Mouse (Mus musculus): ENCODE measurements around the gene Lsm3. TPM values are rescaled to one million over a fixed set of nuclear protein-coding genes. Genes with fewer than 3 reads are reported as not detected.
A peak's percentile ranks its signal among the peaks of the same experiment; 100 is the strongest.

The Lsm3 gene
- total RNA-seq, 4 experiments from 2014 or later = 35.0 to 42.5 (median 36.8) TPM

DNA sequence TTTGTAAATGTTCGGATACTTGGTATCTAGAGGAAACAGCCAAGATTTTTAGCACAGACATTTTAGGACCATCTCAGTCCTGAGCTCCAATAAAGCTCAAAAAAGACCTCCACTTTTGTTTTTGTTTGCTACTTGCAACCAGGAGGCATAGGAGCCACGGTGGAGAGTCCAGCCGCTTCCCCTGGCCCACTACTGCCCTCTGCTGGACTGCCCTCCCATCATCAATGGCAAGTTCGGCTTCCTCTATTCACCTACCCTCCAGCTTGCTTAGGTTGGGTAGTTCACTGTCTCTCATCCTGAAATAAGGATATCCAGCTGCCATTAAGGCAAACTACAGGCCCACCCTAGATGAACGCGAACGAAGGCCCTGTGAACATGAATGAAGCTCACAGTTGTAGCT, 6.4 kb upstream of the Lsm3 start:
- peak in 1 of 2 experiments; percentile 44 for DNase-seq (ENCODE audit: low spot score in 2 of 2)

DNA sequence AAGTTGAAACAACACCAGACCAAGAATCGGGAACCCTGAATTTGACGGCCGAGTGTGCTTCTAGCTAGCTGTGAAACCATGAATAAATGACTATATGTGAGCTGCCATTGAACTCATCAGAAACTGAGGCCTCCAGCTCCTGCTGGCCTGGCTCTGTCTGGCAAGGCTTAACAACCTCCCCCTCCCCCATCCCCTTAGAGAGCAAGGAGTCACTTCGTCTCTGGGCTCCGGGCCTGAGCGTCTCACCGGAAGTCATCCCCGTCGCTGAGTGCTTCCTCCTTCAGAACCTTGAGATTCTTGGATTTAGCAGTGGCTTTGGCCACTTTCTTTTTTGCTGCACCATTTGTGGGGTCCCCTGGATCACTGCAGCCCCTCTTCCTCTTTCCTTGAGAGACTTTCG, 5.5 kb upstream of the Lsm3 start:
- no peak for DNase-seq (ENCODE audit: low spot score in 2 of 2)

DNA sequence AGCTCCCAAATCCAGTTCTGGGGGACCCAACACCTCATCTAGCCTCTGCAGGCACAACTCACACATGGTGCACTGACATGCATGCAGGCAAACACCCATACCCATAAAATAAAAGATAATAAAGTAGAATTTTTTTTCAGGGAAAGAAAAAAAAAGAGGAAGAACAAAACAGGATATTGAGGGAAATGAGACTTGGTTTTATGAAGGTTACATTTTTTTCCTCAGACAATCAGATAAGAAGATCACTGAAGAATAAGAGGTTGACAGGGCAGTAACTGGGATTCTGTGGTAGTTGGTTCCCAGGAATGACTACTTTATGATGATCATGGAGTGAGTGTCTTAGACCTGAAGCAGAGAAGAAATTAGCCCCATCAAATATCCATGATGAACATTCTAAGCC, 1.6 kb upstream of the Lsm3 start:
- DNase-seq (ENCODE audit: low spot score in 2 of 2) = no peak

DNA sequence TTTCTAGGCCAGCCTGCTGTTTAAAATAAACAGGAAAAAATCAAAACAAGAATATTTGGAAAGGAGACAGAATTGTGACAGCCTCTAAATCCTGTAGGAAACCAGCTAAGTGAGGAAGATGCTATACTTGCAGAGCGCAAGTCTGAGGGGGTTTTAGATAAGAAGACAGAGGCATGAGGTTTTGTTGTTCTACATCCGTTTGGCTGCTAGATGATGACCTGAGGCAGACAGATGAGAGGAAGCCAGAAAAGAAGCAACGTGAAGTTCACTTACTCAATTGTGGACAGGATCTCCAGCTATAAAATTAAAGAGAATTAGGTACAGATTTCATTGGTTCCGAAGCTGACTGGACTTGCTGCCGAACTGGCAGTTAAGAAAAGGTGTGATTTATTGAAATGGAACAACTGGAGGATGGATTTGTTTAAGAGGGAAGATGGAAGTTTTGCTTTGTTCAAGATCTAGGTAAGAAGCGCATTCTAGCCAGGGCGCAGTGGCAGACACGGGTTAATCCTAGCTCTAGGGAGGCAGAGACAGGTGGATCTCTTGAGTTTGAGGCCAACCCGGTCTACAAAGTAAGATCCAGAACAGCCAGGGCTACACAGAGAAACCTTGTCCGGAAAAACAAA, 878 bp upstream of the Lsm3 start:
- DNase-seq (ENCODE audit: low spot score in 2 of 2) = no peak

DNA sequence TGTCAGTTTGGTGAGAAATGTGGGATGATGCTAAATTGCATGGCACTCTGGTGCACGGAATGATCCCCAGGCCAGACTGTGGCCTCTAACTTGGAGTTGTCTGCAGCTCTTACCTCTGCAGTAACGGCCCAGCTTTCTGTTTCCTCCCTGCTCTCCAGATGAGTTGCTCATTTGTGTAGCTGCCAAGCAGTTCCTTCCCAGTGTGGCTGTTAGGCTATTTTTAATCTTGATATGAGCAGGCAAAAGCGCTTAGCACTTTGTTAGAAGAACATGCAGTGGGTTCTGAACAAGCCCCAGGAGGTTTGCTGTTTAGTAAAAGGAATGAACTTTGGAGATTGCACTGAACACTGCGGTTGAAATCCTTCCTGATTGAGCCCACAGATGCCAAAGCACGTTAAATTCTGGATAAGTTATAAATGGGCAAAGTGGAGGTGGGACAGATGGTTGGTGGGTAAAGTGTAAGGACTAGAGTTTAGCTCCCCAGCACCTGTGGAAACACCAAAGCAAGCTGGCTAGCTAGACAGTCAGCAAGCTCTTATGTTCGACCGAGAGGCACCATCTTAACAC, 2.8 kb downstream of the Lsm3 start:
- peak in 1 of 2 experiments; percentile 62 for DNase-seq (ENCODE audit: low spot score in 2 of 2)

DNA sequence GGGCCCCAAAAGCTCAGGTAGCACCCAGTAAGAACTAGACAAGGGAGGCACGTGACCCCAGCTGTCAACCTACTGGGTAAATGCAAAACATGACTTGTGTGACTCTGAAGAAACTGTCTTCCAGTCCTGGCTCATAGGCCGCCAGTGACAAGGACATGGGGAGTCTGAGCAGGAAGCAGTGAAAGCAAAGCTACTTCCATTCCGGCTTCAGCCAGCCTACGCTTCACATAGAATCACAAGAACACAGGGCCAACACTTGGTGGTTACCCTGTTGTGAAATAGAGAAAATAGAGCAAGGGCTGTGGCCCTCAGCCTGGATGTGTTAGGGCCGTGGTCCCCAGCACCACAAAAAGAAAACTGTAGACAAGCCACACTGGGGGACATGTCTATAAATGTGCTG, 7.1 kb downstream of the Lsm3 start:
- DNase-seq (ENCODE audit: low spot score in 2 of 2) = no peak

DNA sequence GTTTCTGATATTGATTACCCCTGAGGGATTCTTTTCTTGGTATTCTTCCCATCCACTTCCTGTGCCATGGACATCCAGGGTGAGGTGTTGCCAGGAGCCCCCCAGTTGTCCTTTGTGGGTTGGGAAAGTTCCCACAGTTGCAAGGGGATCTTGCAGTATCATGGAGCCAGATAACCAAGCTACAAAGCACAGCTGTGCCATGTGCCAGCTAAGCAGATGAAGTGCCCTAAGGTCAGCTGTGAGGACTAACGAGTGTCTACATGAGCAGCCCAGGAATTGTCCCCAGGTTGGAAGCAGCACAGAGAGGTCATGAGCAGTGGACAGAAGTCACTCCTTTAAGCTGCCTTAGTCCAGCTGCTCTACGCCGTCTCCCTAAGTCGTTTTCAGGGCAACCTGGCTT, 9.8 kb downstream of the Lsm3 start:
- DNase-seq (ENCODE audit: low spot score in 2 of 2) = no peak

DNA sequence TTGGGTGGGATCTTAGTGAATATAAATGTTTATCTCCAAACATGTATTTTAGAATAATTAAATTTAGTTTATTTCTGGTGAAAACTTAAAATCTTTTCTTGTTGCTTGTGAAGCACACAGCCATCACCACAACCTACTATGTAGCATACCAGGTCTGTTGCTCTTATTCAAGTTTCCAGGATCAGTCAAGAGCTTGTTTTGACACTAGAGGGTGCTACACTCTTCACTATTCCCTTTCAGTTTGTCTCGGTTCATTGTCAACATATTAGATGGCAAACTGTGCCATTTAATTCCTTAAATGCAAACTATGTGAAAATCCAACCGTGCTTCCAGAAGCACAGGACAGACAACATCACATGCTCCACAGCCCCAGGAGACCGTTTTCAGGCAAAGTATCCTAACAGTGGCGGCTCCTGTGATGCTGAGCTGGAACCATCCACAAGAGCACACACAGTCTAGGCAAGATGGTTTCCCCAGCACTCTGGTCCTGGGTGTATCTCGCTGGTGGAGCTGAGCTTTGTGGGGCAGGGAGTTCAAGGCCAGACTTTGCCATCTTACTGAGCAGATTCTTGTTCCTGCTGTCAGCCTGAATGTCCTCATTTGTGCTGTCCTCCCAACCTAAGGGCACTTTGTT, 11.6 kb downstream of the Lsm3 start:
- DNase-seq (ENCODE audit: low spot score in 2 of 2) = no peak

DNA sequence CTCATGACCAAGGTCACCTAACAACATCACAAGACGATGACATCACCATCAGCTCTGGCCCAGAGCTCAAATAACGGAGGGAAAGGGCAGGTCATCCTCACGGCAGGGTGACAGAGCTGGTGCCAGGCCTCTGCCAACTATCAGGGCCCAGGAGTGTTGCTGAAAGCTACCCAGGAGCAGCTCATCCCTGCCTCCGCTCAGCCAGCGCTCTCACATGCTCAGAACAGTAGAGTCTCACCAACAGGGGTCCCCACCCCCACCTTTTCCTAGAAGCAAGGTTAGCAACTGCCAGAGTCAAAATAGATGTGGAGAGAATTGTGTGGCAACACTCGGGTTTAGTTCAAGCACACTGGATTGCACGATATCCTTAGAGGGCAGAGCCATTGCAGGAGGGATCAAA, 12.5 kb downstream of the Lsm3 start:
- no peak for DNase-seq (ENCODE audit: low spot score in 2 of 2)

DNA sequence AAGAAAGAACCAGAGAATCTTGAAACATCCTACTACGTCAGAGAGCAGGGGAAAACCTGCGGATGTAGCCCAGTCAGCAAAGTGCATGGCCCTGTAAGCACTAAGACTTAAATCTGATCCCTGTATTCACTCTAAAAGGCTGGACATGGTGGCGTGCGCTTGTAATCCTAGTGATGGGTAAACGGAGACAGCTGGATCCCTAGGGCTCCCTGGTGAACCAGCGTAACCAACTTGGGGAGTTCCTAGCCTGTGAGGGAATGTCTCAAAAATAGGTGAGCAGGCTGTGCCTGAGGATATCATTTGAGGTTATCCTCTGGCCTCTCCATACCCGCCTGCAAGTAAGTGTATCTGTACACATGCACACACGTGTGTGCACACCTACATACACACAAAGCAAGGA, 14.9 kb downstream of the Lsm3 start:
- no peak for DNase-seq (ENCODE audit: low spot score in 2 of 2)

DNA sequence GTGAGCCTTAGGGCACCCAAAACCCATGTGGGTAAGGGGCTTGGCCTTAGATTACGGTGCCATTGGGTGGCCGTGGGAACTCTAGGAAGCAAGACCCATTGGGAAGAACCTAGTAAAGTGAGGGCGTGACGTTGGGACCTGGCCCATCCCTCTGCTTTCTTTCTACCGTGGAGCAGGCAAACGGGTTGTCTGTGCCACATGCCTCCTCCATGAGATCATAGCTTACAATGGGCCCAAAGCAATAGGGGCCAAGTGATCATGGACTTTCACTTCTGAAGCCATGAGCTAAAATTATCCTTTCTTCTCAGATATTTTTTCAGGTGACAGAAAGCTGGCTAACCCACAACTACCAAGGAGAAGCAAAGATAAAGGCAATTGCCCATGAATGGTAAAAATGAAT, 15.5 kb downstream of the Lsm3 start:
- no peak for DNase-seq (ENCODE audit: low spot score in 2 of 2)

DNA sequence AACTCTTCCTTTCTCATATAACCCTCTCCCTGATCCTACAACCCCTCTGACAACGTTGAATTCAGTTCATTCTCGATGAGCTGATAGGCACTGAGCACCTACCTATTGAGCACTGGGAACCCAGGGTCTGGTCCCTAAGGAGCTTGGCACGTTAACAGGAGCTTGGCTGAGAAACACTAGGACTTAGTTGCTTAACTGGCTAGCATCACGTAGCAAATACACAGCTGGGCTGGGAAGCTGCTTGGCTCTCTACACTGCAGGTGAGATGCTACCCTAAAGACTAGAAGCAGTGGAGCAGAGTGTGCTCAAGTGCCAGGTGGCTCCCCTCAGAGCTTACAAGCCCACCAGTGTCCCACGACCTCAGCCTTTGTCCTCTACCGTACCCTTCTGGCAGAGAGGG, 16.9 kb downstream of the Lsm3 start:
- no peak for DNase-seq (ENCODE audit: low spot score in 2 of 2)

DNA sequence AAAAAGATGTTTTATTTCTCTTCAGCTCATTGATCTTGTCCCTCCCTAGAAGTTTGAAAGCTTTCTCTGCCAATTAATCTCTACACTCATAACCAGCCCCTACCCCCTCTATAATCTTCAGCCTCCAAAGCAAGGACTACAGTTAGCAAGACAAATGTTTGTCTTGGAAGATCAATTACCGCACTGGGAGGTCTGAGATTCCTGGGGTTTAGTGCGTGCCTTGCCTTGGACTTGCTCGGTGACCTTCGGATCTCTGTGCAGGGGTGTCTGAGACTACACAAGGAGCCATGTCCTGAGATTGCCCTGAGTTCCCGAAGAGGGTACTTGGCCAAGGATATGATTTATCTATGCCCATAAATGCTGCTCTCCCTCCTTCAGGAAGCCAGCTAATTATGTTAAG, 17.6 kb downstream of the Lsm3 start:
- DNase-seq (ENCODE audit: low spot score in 2 of 2) = no peak

DNA sequence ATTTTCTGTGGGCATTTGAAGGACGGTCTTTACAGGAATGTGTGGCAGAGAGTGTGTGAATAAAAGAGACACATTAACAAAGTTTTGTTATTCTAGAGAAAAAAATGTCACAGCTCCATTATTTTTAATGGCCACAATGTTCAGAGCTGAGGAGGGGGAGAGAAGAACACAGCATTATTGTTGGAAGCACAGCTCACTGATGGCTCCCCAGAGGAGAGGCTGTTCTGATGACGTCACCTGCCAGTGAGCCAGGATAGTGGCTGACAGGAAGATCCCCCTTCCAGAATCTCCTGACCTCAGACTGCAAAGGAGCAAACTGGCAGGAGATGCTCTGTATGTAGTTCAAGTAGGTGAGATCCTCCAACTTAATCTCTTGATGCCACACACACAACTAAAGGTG, 18.0 kb downstream of the Lsm3 start:
- DNase-seq (ENCODE audit: low spot score in 2 of 2) = no peak

DNA sequence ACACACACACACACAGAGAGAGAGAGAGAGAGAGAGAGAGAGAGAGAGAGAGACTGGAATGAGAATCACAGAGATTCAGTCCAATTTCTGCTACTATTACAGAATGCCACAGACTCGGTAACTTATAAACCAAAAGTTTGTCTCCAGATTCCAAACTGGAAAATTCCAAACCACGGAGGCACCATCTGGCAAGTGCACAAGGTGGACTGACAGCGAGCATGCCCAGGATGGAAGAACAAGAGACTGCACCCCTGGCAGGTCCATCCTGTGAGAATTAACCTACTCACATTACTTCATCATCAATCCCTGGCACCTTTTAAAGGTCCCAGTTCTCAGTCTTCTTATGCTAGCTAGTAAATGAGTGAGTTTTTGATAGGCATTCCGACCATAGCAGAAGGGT, 18.5 kb downstream of the Lsm3 start:
- no peak for DNase-seq (ENCODE audit: low spot score in 2 of 2)

DNA sequence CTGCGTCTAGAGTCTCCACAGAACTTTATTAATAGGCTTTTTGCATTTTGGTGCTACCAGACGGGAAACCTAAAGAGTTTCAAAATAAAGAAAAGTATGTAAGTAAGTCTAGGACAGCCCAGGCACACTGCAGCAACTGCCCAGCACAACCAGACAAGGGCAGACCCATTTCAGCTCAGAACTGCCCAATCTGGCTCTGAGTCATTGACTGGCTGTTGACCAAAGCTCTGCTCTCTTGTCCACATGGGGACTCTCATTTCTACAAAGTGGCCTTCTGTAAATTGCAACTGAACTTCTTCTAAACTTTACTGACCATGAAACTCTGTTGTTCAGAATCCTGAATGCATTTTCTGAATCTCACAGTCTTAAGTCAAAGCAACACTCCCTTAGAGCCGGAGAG, 19.5 kb downstream of the Lsm3 start:
- DNase-seq (ENCODE audit: low spot score in 2 of 2) = no peak

DNA sequence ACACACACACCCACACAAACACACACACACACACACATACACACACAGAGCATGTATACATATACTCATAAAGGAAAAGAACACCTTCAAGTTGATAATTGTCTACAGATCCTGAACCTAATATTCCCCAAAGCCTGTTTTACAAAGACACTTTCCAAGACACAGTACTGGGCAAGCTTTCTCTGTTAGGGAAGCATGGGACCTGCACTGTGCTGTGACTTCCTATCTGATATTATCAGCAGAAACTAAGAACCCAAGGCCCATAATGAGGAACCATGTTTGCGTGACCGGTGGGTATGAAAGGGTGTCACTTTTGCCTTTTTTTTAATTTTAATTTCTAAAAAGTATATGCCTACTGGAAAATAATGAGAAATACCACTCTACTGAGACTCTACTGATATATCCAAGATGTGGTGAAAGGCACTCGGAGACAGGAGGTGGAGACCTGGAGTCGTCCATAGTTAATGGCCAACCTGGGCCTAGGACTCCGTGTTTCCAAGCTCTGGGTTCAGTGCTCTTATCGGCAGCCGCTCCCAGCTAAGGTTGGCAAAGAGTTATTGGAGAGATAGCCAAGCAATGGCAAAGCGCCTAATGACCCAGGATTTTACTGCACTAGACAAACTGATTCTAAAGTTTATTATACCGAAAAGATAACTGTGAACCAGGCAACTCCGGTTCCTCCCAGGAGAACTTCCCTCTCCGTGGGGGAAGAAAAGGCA, 20.5 kb downstream of the Lsm3 start:
- no peak for DNase-seq (ENCODE audit: low spot score in 2 of 2)

DNA sequence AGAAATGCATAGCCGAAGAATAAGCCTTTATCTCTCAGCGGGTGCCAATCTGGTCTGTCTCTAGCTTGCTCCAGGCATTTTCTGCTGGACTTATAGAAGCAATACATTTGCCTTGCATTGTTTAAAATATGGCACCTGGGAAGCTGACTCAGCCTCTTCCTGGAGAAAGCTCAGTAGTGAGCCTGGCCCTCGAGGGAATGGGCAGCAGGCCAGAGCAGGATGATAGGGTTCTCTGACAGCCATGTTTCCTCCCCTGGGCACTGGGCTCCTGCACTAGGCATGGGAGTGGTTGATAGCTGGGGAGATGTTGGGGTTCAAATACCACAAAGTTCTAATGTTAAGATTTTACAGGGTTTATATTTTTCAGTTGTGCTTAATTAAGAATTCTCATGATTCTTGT, 25.5 kb downstream of the Lsm3 start:
- no peak for DNase-seq (ENCODE audit: low spot score in 2 of 2)

DNA sequence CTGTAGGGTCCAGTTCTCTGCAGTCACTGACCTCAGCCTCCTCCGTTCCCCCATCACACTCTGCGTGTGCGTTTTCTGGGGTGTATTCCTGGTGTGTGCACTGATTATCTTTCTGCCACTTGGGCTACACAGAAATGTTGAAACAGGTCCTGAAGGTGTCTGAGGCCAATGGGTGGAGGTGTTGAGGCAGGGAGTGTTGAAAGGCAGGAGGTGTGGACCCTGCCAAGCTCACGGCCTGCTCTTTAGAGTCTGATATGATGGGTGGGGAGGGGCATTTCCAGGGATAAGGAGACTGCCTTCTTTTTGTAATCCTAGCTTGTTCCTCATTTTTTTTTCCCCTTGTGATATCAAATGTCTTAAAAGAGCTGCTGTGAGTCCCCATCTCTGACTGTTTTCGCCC, 27.3 kb downstream of the Lsm3 start:
- DNase-seq (ENCODE audit: low spot score in 2 of 2) = no peak

DNA sequence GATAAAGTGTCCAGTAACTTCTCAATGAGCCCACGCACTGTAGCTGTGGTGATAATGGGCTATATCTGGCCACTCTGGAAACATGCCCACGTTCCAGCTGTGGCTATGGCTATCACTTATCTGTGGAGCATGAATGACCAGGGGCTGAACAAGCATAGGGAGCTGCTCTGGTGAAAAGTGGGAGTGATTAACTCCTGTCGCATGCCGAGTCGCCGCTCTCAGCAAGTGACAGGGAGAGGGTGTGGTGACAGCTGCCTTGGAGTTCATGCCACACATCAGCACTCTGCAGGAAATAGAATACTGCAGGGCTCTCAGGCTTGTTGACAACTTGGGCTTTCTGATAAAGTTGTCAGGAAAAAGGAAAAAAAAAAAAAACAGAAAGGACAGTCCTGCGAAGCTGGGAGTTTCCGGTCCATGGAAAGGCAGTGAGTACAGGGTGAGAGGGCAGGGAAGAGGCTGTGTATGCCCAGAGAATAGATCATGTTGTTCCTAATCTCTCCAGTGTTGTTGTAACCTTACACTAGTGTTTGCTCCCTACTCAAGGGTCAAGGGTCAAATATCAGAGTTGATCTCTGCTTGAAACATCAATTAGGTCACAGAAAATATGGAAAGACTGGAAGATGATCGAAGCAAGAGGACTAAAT, 30.6 kb downstream of the Lsm3 start:
- DNase-seq (ENCODE audit: low spot score in 2 of 2) = no peak

DNA sequence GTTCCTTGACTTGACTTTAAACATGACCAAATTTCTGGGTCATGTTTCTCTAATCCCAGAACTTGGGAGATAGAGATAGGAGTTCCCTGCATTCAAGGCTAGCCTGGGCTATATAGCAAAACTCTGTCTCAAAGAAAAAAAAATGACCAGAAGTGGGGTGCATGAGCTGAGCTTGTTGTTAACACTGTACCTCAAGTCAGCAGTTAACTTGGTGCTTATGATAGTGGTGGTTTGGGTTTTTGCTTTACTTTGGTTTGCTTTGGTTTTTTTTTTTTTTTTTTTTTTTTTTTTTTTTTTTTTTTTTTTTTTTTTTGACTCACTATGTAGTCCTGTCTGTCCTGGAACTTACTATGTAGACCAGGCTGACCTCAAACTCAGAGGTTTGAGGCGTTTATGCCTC, 31.6 kb downstream of the Lsm3 start:
- no peak for DNase-seq (ENCODE audit: low spot score in 2 of 2)

DNA sequence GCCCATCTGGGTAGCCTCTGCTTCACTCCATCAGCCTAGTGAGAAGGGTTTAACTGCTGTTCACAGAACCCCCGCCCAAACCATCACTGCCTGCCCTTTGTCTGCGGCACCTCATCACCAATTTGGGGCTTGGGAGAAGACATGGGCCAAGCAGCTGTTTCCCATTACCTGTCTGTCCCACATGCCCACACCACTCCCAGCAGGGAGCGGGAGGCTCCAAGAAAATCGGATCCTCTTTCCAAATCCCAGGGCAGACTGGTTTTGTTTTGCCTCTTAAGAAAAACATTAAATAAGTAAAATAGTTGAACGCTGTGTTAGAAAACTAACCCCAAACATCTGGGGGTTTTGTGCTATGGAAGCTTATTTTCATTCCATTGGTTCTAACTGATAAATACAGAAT, 33.9 kb downstream of the Lsm3 start:
- DNase-seq (ENCODE audit: low spot score in 2 of 2) = no peak

All from left cerebral cortex, adult 8-10 months (tissue).